Mouse (Mus musculus) left cerebral cortex, postnatal 10 days (tissue): ENCODE data around the gene Bbx. TPM values are rescaled to one million over a fixed set of nuclear protein-coding genes. Genes with fewer than 3 reads are reported as not detected.
A peak's percentile ranks its signal among the peaks of the same experiment; 100 is the strongest.

Experiments
- DNase-seq, 2 experiments: peaks; one replicate each; pipeline ENCODE4 v3.0.0; 2021 to 2022; ENCODE audit warnings: low spot score in 2 of 2, mixed read lengths in 1 of 2; ENCODE audit errors: extremely low spot score in 1 of 2
- intact Hi-C: fragments of 180-260 bp; cut with DNase I; formaldehyde crosslinking; loops from one replicate; pipeline ENCODE4 v1.15.1; 2025
- total RNA-seq, 2 experiments: library from RNA; stranded (reverse); gene quantifications; 2 replicates each; pipeline ENCODE4 v1.2.3; 2021

Gene Bbx
- total RNA-seq, 2 experiments from 2014 or later: 8.8 to 9.3 TPM

- no peak for DNase-seq
- intact Hi-C loops: no loop called here
These were observed 68.6 kb downstream of the Bbx start for GRCm38 (mm10) chr16:50363443-50364188.

GRCm38 (mm10) chr16:50360631-50361030 is 71.6 kb downstream of the Bbx start:
- no peak for DNase-seq
- intact Hi-C loops: no loop called here

- DNase-seq: no peak
- intact Hi-C loops: no loop called here
These were observed 102.5 kb downstream of the Bbx start for GRCm38 (mm10) chr16:50329684-50330083.

- DNase-seq: no peak
- intact Hi-C loops: no loop called here
These were observed 107.4 kb downstream of the Bbx start for GRCm38 (mm10) chr16:50324746-50325145.

- intact Hi-C loops: no loop called here
These were observed 107.9 kb downstream of the Bbx start for GRCm38 (mm10) chr16:50324292-50324691.

GRCm38 (mm10) chr16:50321368-50321767 is 110.8 kb downstream of the Bbx start:
- intact Hi-C loops: no loop called here
- no peak for DNase-seq

More at GRCm38 (mm10) chr16:50324292-50324691, 107.9 kb downstream of the Bbx start:
- DNase-seq: no peak

- intact Hi-C loops: no loop called here
- no peak for DNase-seq
These were observed 113.9 kb downstream of the Bbx start for GRCm38 (mm10) chr16:50318255-50318654.

GRCm38 (mm10) chr16:50315349-50315969 is 116.7 kb downstream of the Bbx start:
- no peak for DNase-seq
- intact Hi-C loops: no loop called here

GRCm38 (mm10) chr16:50311588-50311987 is 120.6 kb downstream of the Bbx start:
- DNase-seq: no peak
- intact Hi-C loops: no loop called here

- peak; percentile 77 to 81 for DNase-seq
- intact Hi-C loops: loop anchor here (5.0 kb wide), 1 partner anchor 57 kb away; no protein-coding TSS in a partner anchor
These were observed 122.7 kb downstream of the Bbx start for GRCm38 (mm10) chr16:50309411-50310042.

GRCm38 (mm10) chr16:50308256-50308655 is 123.9 kb downstream of the Bbx start:
- intact Hi-C loops: loop anchor here (5.0 kb wide), 1 partner anchor 56 kb away; no protein-coding TSS in a partner anchor

GRCm38 (mm10) chr16:50307231-50307630 is 125.0 kb downstream of the Bbx start:
- no peak for DNase-seq
- intact Hi-C loops: loop anchor here (5.0 kb wide), 1 partner anchor 55 kb away; no protein-coding TSS in a partner anchor

More at GRCm38 (mm10) chr16:50308256-50308655, 123.9 kb downstream of the Bbx start:
- DNase-seq: no peak

GRCm38 (mm10) chr16:50306727-50307126 is 125.5 kb downstream of the Bbx start:
- intact Hi-C loops: loop anchor here (5.0 kb wide), 1 partner anchor 54 kb away; no protein-coding TSS in a partner anchor
- DNase-seq: no peak

- intact Hi-C loops: loop anchor here (5.0 kb wide), 1 partner anchor 53 kb away; no protein-coding TSS in a partner anchor
- DNase-seq: no peak
These were observed 127.0 kb downstream of the Bbx start for GRCm38 (mm10) chr16:50305156-50305555.

- intact Hi-C loops: no loop called here
These were observed 129.6 kb downstream of the Bbx start for GRCm38 (mm10) chr16:50302566-50302965.

GRCm38 (mm10) chr16:50298743-50299443 is 133.3 kb downstream of the Bbx start:
- intact Hi-C loops: no loop called here

More at GRCm38 (mm10) chr16:50302566-50302965, 129.6 kb downstream of the Bbx start:
- DNase-seq: no peak

GRCm38 (mm10) chr16:50293502-50294228 is 138.5 kb downstream of the Bbx start:
- no peak for DNase-seq
- intact Hi-C loops: loop anchor here (5.0 kb wide), 1 partner anchor 41 kb away; no protein-coding TSS in a partner anchor

More at GRCm38 (mm10) chr16:50298743-50299443, 133.3 kb downstream of the Bbx start:
- no peak for DNase-seq

- no peak for DNase-seq
These were observed 139.4 kb downstream of the Bbx start for GRCm38 (mm10) chr16:50292834-50293233.

More at GRCm38 (mm10) chr16:50292834-50293233, 139.4 kb downstream of the Bbx start:
- intact Hi-C loops: loop anchor here (5.0 kb wide), 1 partner anchor 41 kb away; no protein-coding TSS in a partner anchor
